ENCODE assay signal across 8 mouse cellular contexts in the genomic region with DNA sequence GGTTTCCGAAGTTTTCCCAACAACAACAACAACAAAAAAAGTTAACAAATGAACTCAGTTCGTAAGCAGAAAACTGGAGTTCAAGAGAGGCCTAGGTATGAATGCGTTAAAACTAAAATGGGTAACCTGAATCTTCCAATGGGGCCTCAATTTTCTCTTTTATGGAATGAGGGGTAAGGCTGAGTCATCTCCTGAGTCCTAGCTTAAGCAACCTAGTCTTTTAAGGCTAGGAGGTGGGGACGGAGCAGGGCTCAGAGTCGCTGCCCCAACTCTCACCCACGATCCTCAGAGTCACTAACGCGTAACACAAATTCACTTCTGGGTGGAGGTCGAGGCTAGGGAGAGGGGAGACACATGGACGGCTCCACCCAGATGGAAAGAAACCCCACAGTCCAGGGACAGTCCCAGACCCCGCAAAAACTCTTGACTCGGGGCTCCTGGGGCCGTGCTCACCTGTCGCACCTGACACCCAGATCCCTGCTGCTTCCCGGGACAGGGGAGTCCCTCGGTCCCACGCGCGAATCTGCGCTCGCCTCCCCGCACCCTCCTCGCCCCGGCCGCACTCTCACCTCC. TPM values are rescaled to one million over a fixed set of nuclear protein-coding genes. Genes with fewer than 3 reads are reported as not detected.
DNase-seq lines count a peak whose midpoint lies in the region; ATAC-seq lines count a peak whose summit lies in the region.

No protein-coding gene starts in this region.

- peak; percentile 10 for DNase-seq in kidney, adult 9 months
- no peak for DNase-seq in kidney, adult 11 months
- peak; percentile 42 for DNase-seq in R1 (ENCODE audit: low read depth, low spot score)
- DNase-seq in ovary, postnatal 36 days (ENCODE audit: low spot score), result no peak
- no peak for DNase-seq in cerebellum, adult 9-11 months
- no peak for DNase-seq in layer of hippocampus, postnatal 25 days (ENCODE audit: extremely low spot score in 1 of 2, low spot score in 1 of 2)

- peak overlapping the region; percentile 70 for H3K9ac ChIP-seq in heart, embryonic 15.5 days

- H3K79me2 ChIP-seq in macrophage (ENCODE audit: inconsistent target), result peaks cover 17% of the 10 kb centered on the region; the same call in 1 of the 2 replicates

- H3K36me3 ChIP-seq in heart, embryonic 15.5 days, result peaks cover 3% of the 10 kb centered on the region
- H3K36me3 ChIP-seq in macrophage (ENCODE audit: inconsistent target), result peaks cover 3% of the 10 kb centered on the region

- H3K4me3 ChIP-seq in heart, embryonic 15.5 days, result peak overlapping the region; percentile 72
- peak overlapping the region; percentile 83 for H3K4me3 ChIP-seq in macrophage (ENCODE audit: inconsistent target)

- H3K27me3 ChIP-seq in heart, embryonic 15.5 days, result no peaks in the 10 kb centered on the region

- peak overlapping the region; percentile 84 for H3K4me2 ChIP-seq in heart, embryonic 15.5 days

- no peak overlapping the region for H3K27ac ChIP-seq in heart, embryonic 15.5 days
- peak overlapping the region; percentile 34 for H3K27ac ChIP-seq in macrophage

- peaks cover 11% of the 10 kb centered on the region for H3K4me1 ChIP-seq in heart, embryonic 15.5 days (replicated peaks)

- no peak; the same call in 1 of the 2 replicates for ATAC-seq in heart, embryonic 15.5 days (replicated peaks; ENCODE audit: insufficient number of reproducible peaks, insufficient read depth, low FRiP score, low read depth)

- WGBS in heart, embryonic 15.5 days, result 7% methylated on average over 25 of the region's 25 CpGs
- 7% methylated on average over 25 of the region's 25 CpGs for WGBS in macrophage (ENCODE audit: missing documents)

- no peaks in the 10 kb centered on the region for H3K9me3 ChIP-seq in heart, embryonic 15.5 days (replicated peaks)

RNA-seq across cellular contexts. Expression of a gene that starts 0.5 kb away (rescaled TPM):
- polyA plus RNA-seq in heart, embryonic 15.5 days (2015; fragmentation: Nextera tagmentation; extraction: Ambion mirVana), result 96.6 and 98.7 TPM in 2 replicates
- 10 to 100 TPM; 12.5 to 83.7 (median 40.1) TPM for total RNA-seq in macrophage (2018; cell fraction: chromatin; rRNA removed)
- total RNA-seq in macrophage (2018; cell fraction: cytosol; rRNA removed), result 10 to 100 TPM; 64.1 to 98.4 (median 74.4) TPM
- 10 to 100 TPM; 18.5 to 71.2 (median 41.4) TPM for total RNA-seq in macrophage (2018; cell fraction: nucleus; rRNA removed)
- polyA plus RNA-seq in macrophage (2018), result 92.9 to 181 TPM (median 121 TPM) in 3 replicates
- total RNA-seq in layer of hippocampus, postnatal 25 days (2021), result 10 to 100 TPM; 89.7 to 95.9 TPM

RNA-seq across cellular contexts. Expression of a gene that starts 15.2 kb away (rescaled TPM):
- polyA plus RNA-seq in heart, embryonic 15.5 days (2015; fragmentation: Nextera tagmentation; extraction: Ambion mirVana), result 79.7 and 81.6 TPM in 2 replicates
- 100 to 1,000 TPM in 24 of 26 experiments, 10 to 100 TPM in 2; 68.6 to 344 (median 154) TPM for total RNA-seq in macrophage (2018; cell fraction: chromatin; rRNA removed)
- 100 to 1,000 TPM in 15 of 26 experiments, 10 to 100 TPM in 11; 74.5 to 209 (median 108) TPM for total RNA-seq in macrophage (2018; cell fraction: cytosol; rRNA removed)
- total RNA-seq in macrophage (2018; cell fraction: nucleus; rRNA removed), result 100 to 1,000 TPM in 24 of 26 experiments, 10 to 100 TPM in 2; 88.5 to 377 (median 216) TPM
- 61.8 to 94.5 TPM (median 73.4 TPM) in 3 replicates for polyA plus RNA-seq in macrophage (2018)
- total RNA-seq in layer of hippocampus, postnatal 25 days (2021), result 10 to 100 TPM; 37.8 to 38.6 TPM

RNA-seq across cellular contexts. Expression of a gene that starts 15.3 kb away (rescaled TPM):
- polyA plus RNA-seq in heart, embryonic 15.5 days (2015; fragmentation: Nextera tagmentation; extraction: Ambion mirVana), result 25.1 and 35.2 TPM in 2 replicates
- 10 to 100 TPM in 8 of 26 experiments, 1 to 10 TPM in 18; 5.4 to 22.3 (median 9.4) TPM for total RNA-seq in macrophage (2018; cell fraction: chromatin; rRNA removed)
- total RNA-seq in macrophage (2018; cell fraction: cytosol; rRNA removed), result 10 to 100 TPM; 20.6 to 42.4 (median 32.8) TPM
- total RNA-seq in macrophage (2018; cell fraction: nucleus; rRNA removed), result 10 to 100 TPM in 23 of 26 experiments, 1 to 10 TPM in 3; 6.4 to 40.8 (median 20.7) TPM
- polyA plus RNA-seq in macrophage (2018), result 7.1 to 29.1 TPM (median 13.7 TPM) in 3 replicates
- 10 to 100 TPM; 11.7 to 14.2 TPM for total RNA-seq in layer of hippocampus, postnatal 25 days (2021)

Comparison
In these comparisons a context has a peak if more than half of its experiments do, and no peak if none do; other contexts are left out.
1. DNase-seq: peak in kidney, adult 9 months (single experiment) and R1 (single experiment); none in kidney, adult 11 months (single experiment), ovary, postnatal 36 days (single experiment), cerebellum, adult 9-11 months (single experiment) and layer of hippocampus, postnatal 25 days (0 of 2).